Mouse (Mus musculus) hematopoietic stem cell, adult 5-6 weeks (primary cell): ENCODE data around the gene Il12b. TPM values are rescaled to one million over a fixed set of nuclear protein-coding genes. Genes with fewer than 3 reads are reported as not detected.
"Not testable (repeated sequence)": the region's sequence is repeated elsewhere in the genome, so short reads cannot be mapped to it uniquely, and the experiment has no call there.

Experiments
- ATAC-seq, 2 experiments: fragments of 125-278 bp in 1 of 2; replicated peaks in 1 of 2; 2 replicates each; pipeline ENCODE4 v1.8.0; 2016 to 2017; ENCODE audit warnings: inconsistent platforms in 2 of 2, mild to moderate bottlenecking in 2 of 2, moderate number of reproducible peaks in 2 of 2, low read depth in 1 of 2, moderate TSS enrichment in 1 of 2; ENCODE audit not compliant: low FRiP score in 2 of 2, poor library complexity in 2 of 2, severe bottlenecking in 2 of 2, insufficient read depth in 1 of 2, low TSS enrichment in 1 of 2
- total RNA-seq: library from RNA; stranded (forward); fragments of 172-1452, 232-1000 nt; gene quantifications from 2 replicates; pipeline ENCODE4 v1.2.3, GENCODE M21; 2017

The Il12b gene
- total RNA-seq, 1 experiment from 2014 or later, result not detected

DNA sequence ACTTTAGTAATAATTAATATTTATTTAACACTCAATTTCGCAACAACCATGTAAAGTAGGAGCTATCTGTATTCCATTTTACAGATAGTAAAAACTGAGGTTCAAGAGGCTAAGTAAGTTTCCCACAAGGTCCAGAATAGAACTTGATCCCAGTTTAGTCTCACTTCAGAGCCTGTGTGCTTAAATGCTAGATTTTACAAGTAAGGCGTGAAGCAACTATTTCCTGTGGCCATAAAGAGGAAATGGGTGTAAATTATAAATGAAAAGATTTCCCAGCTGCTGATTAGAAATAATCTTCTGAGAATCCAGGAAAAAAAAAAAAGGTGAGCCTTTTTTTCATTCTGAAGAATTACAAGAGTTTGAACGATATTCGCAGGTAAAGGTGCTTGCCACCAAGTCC lies 5.2 kb downstream of the Il12b start:
- ATAC-seq, result peak in 1 of 2 experiments; percentile 32; a peak in 1 of 4 replicates

DNA sequence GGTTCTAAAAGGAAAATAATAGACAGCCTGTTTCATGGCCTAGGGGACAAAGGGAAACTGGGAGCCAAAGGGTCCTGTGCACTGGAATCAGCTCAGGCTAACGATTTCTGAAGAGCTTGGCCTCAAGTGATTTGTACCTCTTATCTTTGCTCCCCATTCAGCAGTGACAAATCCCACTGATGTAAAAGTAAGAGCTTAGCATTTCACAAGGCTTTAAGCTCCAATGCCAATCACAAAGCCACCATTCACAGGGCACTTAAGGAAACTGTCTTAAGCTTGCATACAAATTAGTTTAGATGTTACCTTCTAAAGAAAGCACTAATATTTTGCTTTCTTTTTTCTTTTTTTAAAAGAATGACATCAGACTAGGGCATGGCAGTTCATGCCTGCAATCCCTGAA lies 6.1 kb downstream of the Il12b start:
- ATAC-seq, result no peak

DNA sequence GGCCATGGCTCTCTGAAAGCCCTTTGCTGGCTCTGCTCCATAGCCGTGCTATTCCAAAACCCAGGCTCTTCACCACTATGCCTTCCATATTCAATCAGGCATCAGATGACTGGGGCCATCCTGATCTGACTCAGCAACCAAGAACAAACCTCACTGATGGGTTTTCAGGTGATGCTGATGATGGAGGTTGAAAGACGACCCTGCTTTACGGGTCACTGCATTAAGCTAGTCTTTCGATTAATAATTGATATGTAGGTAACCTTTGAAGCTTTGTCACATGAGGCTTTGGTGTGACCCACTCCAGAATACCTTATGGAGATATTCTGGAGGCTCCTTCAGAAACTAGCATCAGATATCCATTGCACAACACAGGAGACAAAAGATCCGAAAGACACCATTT lies 6.6 kb downstream of the Il12b start:
- no peak for ATAC-seq

DNA sequence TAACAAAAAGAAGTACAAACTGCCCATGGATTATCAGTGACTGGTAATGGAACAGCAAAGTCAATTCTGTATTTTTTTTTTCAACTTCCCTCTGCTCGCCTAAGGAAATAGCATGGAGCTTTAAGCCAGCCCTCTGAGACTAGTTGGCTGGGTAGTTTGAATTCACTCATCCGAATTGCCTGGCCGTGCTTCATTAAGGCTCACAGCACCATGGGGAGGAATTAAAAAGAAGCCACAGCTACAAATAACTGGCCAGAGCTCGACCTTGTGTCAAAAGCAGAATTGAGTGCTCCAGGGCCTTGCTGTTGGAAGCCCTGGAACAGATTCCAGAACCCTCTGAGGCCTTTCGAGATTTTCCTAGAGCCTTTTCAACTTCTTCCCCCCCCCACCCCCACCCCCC lies 8.8 kb downstream of the Il12b start:
- no peak for ATAC-seq

DNA sequence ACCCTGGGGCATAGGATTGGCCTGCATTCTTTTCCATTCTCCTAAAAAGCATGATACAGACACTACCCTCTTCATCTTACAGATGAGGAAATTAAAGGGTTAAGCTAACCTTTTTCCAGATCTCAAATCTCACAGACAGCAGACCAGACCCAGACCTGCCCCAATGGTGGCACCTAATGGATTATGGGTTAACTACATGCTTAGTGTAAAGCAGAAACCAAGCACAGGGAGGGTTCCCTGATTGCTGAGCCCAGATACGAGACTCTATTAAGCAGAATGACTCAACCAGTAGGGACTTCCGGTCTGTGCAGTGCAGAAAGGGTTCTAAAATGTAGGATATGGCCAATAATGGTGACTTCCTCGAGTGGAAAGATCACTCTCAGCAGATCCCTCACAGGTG lies 10.6 kb downstream of the Il12b start:
- peak in 1 of 2 experiments; percentile 48; a peak in 2 of 4 replicates for ATAC-seq

DNA sequence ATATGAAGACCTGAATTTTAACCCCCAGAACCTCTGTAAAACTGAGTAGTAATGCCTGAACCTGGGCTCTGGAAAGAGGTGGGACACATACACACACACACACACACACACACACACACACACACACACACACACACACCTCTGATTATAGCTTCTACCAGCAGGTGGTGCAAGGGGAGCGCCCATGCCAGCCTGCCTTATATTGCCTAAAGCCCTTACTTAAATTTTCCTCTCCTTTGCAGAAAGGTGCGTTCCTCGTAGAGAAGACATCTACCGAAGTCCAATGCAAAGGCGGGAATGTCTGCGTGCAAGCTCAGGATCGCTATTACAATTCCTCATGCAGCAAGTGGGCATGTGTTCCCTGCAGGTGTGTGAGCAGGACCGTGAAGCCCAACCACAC lies 12.4 kb downstream of the Il12b start:
- ATAC-seq, result no peak; a peak in 1 of 4 replicates

DNA sequence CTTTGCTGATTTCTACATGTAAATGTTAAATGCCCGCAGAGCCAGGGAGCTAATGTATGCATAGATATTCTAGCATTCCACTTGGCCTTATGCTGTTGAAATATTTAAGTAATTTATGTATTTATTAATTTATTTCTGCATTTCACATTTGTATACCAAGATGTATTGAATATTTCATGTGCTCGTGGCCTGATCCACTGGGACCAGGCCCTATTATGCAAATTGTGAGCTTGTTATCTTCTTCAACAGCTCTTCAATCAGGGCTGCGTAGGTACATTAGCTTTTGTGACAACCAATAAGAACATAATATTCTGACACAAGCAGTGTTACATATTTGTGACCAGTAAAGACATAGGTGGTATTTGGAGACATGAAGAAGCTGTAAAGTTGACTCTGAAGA lies 13.5 kb downstream of the Il12b start:
- no peak for ATAC-seq

DNA sequence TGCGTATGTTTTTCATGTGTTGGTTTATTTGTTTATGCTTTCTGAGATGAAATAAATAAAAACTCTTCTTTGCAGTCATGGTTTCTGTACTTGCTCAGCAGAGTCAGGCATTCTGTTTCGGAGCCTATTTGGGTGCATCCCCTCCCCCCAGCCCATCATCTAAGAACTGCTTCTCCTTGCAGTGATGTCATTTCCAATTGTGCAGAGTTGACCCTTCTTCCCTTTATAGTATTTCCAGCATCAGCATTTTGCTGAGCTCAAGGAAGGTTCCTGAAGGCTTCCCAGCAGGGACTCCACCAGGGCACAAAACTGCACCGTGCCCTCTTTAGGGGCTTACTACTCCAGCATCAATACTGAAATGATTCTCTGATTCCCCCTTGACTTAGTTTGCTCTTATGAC lies 14.7 kb downstream of the Il12b start:
- ATAC-seq, result no peak

DNA sequence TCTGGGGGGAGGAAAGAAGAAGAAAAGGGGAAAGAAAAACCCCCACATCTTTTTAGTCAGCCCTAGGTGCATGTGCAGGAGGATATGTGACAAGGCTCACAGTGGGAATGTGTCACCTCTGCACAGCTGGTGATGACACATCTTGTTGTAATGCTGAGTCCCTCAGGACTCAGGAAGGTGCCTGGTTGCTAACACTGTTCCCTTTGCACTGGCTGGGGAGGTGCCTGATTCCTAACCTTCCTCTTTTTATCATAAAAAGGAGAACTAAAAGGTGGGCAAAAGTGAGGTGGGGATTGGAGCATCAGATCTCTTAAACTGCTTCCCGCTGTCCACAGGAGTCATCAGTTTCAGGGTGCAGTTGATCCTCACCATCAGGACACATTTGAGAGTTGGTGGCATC lies 17.5 kb downstream of the Il12b start:
- ATAC-seq, result peak; percentile 62 to 74; a peak in 3 of 4 replicates

DNA sequence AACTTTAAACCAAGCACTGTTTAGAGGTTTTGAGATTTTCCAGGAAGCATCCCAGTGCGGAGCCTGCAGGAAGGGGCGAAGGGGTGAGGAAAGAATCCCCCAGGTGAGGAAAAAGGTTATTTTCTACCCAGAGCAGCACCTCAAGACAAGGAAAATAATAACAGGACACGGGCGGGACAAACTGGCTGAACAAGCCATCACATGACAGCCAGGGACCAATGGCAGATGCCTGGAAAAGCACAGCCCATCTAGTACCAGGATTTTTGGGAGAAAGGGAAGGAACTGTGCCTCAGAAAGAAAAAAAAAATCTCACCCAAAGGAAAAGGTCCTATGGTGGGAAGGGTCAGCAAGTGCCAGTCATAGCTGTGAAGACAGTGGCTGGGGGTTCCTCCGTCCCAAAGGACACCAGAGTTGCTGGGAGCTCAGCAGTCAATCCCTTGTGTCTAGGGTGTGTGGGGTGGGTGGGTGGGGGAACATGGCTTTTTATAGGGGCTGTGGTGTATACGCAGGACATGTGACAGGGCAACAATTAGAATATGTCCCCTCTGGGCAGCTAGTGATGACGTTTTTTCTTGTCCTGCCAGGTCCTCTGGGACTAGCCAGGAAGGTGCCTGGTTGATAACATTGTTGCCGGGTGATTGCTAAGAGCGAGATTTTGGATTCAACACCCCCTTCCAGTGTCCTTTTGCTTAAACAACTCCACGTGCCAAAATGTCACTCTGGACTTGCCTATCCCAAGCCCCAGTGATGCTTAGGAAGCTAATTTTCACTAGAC lies 22.7 kb downstream of the Il12b start:
- no peak for ATAC-seq

DNA sequence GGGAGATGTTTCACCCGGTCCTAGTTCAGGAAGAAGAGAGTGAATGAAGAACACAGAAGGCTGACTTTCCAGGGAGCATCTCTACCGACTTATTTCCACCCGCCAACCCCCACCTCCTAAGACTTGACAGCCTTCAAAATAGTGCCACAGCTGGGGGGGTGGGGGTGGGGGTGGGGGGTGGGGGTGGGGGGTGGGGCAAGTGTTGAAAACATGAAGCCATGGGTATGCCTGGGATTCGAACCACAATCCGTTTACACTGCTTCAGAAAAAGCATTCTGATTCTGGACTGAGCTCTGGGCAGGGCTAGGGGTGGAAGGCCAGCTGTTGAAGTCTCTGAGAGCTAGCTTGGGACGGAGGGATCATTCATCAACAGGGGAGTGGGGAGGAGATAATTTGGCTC lies 23.4 kb downstream of the Il12b start:
- ATAC-seq, result no peak

DNA sequence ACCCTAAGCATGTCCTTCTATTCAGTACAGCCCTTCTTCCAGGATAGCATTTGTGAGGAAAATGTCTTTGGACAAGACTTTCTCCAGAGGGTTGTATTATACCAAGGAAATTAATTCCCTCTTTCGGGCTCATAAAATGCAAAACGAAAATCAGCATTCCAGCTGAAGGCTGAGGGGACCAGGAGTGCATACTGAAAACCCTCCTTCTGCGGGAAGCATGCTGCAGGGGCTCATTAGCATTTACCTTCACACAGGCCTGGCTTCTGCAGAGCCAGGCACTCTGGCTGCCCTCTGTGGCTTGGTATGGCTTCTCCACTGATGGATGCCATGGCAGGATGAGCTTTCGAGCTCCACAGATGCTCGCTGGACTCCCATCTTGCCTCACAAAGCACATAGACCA lies 24.1 kb downstream of the Il12b start:
- ATAC-seq, result no peak

DNA sequence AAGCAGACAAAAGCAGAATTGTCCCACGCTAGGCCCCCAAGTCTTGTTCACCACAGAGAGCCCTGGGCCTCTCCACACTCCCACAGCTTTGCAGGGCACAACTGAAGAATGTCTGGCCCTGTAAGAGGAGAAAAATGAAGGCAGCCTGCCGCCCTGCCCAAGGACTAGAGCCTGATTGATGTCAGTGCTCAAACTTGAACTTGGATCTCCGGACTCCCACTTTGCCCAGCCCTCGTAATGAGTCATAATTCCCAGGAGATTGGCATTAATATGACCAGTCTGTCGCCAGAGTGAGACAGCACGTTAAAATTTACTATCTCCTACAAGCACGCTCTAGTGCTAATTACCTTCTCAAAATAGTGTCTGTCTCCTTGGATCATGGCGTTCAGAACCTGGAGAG lies 25.1 kb downstream of the Il12b start:
- no peak for ATAC-seq

DNA sequence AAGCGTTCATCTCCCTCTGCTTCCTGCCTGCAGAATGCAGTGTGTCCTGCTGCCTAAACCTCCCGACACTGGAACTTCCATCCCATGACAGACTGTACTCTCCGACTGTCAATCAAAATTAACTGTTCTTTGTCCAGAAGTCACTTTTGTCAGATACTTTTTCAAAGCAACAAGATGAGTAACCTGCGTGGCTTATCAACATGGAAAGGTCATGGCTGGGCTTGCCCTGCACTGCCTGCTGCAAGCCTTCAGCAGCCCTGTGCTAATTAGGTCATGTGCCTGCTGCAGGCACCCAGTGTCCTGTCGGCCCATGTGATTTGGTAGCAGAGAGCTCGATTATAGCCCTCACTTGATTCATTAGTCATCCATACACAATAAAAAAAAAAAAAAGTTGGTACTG lies 25.8 kb downstream of the Il12b start:
- no peak for ATAC-seq

DNA sequence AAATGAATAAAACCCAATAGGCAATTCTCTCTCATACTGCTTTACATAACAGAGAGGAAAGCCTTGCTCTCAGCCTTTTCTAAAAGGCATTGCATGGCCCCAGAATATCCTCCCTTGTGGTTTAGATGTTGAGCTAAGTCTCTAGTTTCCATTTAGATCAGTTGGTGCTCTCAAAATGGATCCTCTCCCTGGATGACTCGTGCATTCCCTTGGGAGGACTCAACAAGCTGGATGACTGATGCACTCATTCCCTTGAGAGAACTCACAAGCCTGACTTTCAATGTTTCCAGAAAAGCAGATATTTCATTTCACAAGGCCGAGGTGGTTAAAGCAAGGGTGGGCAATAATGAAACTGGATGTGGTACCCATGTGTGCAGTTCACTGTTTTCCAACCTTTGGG lies 28.1 kb downstream of the Il12b start:
- ATAC-seq, result no peak

DNA sequence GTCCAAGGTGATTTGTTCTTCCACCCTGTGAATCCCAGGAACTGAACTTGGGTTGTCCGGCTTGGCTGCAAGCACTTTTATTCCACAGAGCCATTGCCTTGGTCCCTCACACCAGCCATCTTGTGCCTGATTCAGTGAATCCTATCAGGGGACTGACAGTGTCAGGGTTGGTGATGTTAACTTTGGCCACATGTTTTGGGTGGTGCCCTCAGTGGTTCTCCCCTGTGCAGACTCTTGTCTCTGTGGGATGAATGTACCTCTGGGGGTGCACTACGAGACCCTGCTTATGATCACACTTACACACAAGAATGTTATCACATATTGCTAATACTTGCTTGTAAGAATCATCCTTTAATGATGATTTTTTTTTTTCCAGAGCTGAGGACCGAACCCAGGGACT lies 30.2 kb downstream of the Il12b start:
- no peak for ATAC-seq

DNA sequence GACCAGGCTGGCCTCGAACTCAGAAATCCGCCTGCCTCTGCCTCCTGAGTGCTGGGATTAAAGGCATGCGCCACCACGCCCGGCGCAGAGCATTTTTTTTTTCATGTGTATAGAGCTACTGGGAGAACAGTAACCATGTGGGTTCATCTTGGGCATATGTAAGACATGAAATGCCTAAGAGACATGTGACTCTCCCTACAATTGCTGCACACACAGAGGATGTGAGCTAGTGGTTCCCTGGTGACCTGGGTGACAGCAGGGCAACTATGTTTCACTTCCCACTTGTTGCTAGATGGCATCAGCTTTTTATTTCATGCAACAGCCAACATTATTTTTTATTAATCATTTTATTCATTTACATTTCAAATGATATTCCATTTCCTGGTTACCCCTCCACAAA lies 37.9 kb downstream of the Il12b start:
- ATAC-seq, result no peak

DNA sequence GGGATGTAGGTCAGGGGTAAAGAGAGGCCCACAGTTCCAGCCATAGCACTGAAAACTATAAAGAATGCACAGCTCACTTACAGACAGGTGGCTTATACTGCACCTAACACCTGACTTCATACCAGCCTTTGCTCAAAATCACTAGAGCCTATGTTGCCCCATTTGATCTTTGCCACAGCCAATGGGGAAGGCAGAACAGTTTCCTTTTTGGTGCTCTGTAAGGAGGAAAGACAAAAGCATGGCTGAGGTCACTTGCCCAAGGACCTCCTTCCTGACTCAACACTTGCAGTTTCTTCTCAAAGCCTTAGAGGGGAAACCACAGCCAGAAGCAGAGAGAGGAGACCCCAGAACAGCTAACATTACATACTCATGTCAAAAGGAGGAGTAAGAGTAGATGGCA lies 51.2 kb downstream of the Il12b start:
- no peak for ATAC-seq

DNA sequence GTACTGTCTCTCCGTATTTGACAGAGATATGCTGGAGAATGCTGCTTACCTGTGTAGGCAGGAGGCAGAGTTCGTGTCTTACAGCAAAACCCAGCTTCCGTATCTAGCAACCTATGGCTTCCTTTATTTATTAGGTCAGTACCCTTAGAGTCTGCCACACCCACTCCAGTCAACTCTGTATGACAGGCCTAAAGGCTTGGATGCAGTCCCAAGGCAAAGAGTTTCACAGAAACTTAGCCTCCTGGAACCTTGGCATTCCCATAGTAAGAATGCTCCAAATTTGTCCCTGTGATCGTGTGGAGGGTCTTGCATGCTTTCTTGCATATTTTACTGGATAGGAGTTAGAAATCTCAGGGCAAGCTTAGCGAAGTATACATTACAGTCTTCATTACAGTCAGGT lies 52.2 kb downstream of the Il12b start:
- ATAC-seq, result not testable (repeated sequence)
